Mouse (Mus musculus): ENCODE measurements around the gene Il17re. TPM values are rescaled to one million over a fixed set of nuclear protein-coding genes. Genes with fewer than 3 reads are reported as not detected.
A peak's percentile ranks its signal among the peaks of the same experiment; 100 is the strongest.

The Il17re gene
- total and polyA plus RNA-seq, 3 experiments = 0.55 to 1.9 (median 1.1) TPM

- Histone ChIP-seq H3K4me3 (no peak overlapping the region), H3K27me3 (ENCODE audit: control insufficient read depth, insufficient read depth, low read length) (no peaks in the 10 kb centered on the region), H3K27ac (no peak overlapping the region), H3K36me3 (ENCODE audit: control insufficient read depth, insufficient read depth, low read length) (no peaks in the 10 kb centered on the region), H3K9ac (ENCODE audit: low read depth, low read length) (no peak overlapping the region), H3K79me2 (replicated peaks; ENCODE audit: control insufficient read depth, insufficient read depth, low read length) (no peaks in the 10 kb centered on the region), H3K4me1 (ENCODE audit: control insufficient read depth, insufficient read depth, low read length) (peaks cover 2% of the 10 kb centered on the region)
- TF ChIP-seq EP300 (IDR thresholded peaks at IDR 0.05; ENCODE audit: insufficient read depth, low read depth, low read length) (no peak), CTCF (IDR thresholded peaks at IDR 0.05) (no peak), POLR2A (IDR thresholded peaks at IDR 0.05; ENCODE audit: insufficient read depth, low read depth, low read length) (no peak)
- 53% methylated on average over 12 of the region's 12 CpGs for WGBS
- intact Hi-C loops (cut with DNase I) = no loop called here
- no peak for DNase-seq
These were observed 19.4 kb upstream of the Il17re start for GRCm38 (mm10) chr6:113438721-113439430.

DNA sequence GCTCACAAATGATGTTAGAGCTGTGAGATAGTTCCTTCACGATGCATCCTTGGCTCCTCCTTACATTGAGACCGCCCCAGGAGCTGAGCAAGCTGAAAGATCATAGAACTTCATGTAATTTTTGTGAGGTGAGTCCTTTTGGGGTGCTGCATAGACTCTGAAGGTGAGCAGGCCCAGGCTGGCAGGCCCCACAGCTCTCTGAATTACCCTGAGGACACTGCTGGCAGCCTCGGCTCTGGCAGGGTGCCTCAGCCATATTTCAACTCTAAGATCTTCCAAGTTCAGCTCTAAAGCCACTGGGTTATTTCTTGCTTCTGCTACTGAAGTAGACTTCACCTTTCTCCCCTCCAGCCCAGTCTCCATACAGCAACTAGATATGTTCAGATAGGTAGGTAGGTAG, 17.6 kb upstream of the Il17re start:
- Histone ChIP-seq H3K4me1 (ENCODE audit: control insufficient read depth, insufficient read depth, low read length) (peaks cover 2% of the 10 kb centered on the region), H3K4me3 (no peak overlapping the region), H3K9ac (ENCODE audit: low read depth, low read length) (no peak overlapping the region), H3K27me3 (ENCODE audit: control insufficient read depth, insufficient read depth, low read length) (no peaks in the 10 kb centered on the region), H3K36me3 (ENCODE audit: control insufficient read depth, insufficient read depth, low read length) (no peaks in the 10 kb centered on the region), H3K79me2 (replicated peaks; ENCODE audit: control insufficient read depth, insufficient read depth, low read length) (no peaks in the 10 kb centered on the region; the same call in 1 of the 2 replicates), H3K27ac (no peak overlapping the region)
- intact Hi-C loops (cut with DNase I) = loop anchor here (5.0 kb wide), 1 partner anchor 42 kb away; the partner anchor contains the start of gene Creld1
- no peak for DNase-seq
- 81% methylated on average over 3 of the region's 3 CpGs for WGBS
- TF ChIP-seq POLR2A (IDR thresholded peaks at IDR 0.05; ENCODE audit: insufficient read depth, low read depth, low read length) (no peak), EP300 (IDR thresholded peaks at IDR 0.05; ENCODE audit: insufficient read depth, low read depth, low read length) (no peak), CTCF (IDR thresholded peaks at IDR 0.05) (no peak)

GRCm38 (mm10) chr6:113441147-113441680, 17.1 kb upstream of the Il17re start:
- Histone ChIP-seq H3K27ac (no peak overlapping the region), H3K27me3 (ENCODE audit: control insufficient read depth, insufficient read depth, low read length) (no peaks in the 10 kb centered on the region), H3K4me3 (no peak overlapping the region), H3K36me3 (ENCODE audit: control insufficient read depth, insufficient read depth, low read length) (no peaks in the 10 kb centered on the region), H3K9ac (ENCODE audit: low read depth, low read length) (no peak overlapping the region), H3K79me2 (replicated peaks; ENCODE audit: control insufficient read depth, insufficient read depth, low read length) (no peaks in the 10 kb centered on the region; the same call in 1 of the 2 replicates), H3K4me1 (ENCODE audit: control insufficient read depth, insufficient read depth, low read length) (peaks cover 2% of the 10 kb centered on the region)
- TF ChIP-seq POLR2A (IDR thresholded peaks at IDR 0.05; ENCODE audit: insufficient read depth, low read depth, low read length) (no peak), EP300 (IDR thresholded peaks at IDR 0.05; ENCODE audit: insufficient read depth, low read depth, low read length) (0 out of 2 replicates have a peak, but pooled peaks have one; percentile 42), CTCF (IDR thresholded peaks at IDR 0.05) (peak; percentile 80)
- intact Hi-C loops (cut with DNase I) = loop anchor here (5.0 kb wide), 1 partner anchor 41 kb away; the partner anchor contains the start of gene Creld1
- 51% methylated on average over 7 of the region's 7 CpGs for WGBS
- peak; percentile 54 to 72 for DNase-seq

DNA sequence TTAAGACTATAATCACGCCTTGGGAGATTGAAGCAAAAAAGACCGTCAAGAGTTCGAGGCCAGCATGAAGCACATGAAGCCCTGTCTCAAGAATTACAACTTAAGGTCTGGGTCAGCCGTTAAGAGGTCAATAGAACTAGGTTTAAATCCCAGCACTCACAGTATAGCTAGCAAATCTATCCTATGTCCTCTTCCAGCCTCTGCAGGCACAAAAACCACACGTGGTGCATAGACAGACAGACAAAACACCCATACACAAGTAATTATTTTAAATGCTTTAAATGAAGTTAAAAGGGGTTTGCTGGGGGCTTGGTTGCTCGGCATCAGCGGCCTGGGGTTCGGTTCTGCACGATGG, 16.2 kb upstream of the Il17re start:
- peak overlapping the region; percentile 66 for H3K9ac ChIP-seq (ENCODE audit: low read depth, low read length)

GRCm38 (mm10) chr6:113442442-113443090, 15.7 kb upstream of the Il17re start, which contains the start of gene Jagn1:
Gene Jagn1 (plus strand): TSS chr6:113442569.
- Histone ChIP-seq H3K27me3 (ENCODE audit: control insufficient read depth, insufficient read depth, low read length) (no peaks in the 10 kb centered on the region), H3K4me1 (ENCODE audit: control insufficient read depth, insufficient read depth, low read length) (peaks cover 2% of the 10 kb centered on the region), H3K9ac (ENCODE audit: low read depth, low read length) (peak within 1 kb of the TSS; percentile 77), H3K4me3 (peak within 1 kb of the TSS; percentile 88), H3K79me2 (replicated peaks; ENCODE audit: control insufficient read depth, insufficient read depth, low read length) (no peaks in the 10 kb centered on the region; the same call in 1 of the 2 replicates), H3K27ac (peak within 1 kb of the TSS; percentile 82), H3K36me3 (ENCODE audit: control insufficient read depth, insufficient read depth, low read length) (no peaks in the 10 kb centered on the region)
- intact Hi-C loops (cut with DNase I) = loop anchor here (5.0 kb wide), 1 partner anchor 40 kb away; the partner anchor contains the start of gene Creld1
- TF ChIP-seq POLR2A (IDR thresholded peaks at IDR 0.05; ENCODE audit: insufficient read depth, low read depth, low read length) (peak; percentile 79), CTCF (IDR thresholded peaks at IDR 0.05) (no peak)
- DNase-seq = peak; percentile 93 to 94
- WGBS = under 1% methylated on average over 45 of the region's 45 CpGs

More for the DNA sequence above, 16.2 kb upstream of the Il17re start:
- 37% methylated on average over 9 of the region's 9 CpGs for WGBS
- Histone ChIP-seq H3K36me3 (ENCODE audit: control insufficient read depth, insufficient read depth, low read length) (no peaks in the 10 kb centered on the region), H3K27ac (peak overlapping the region; percentile 82), H3K4me3 (peak overlapping the region; percentile 88), H3K79me2 (replicated peaks; ENCODE audit: control insufficient read depth, insufficient read depth, low read length) (no peaks in the 10 kb centered on the region; the same call in 1 of the 2 replicates), H3K4me1 (ENCODE audit: control insufficient read depth, insufficient read depth, low read length) (peaks cover 2% of the 10 kb centered on the region), H3K27me3 (ENCODE audit: control insufficient read depth, insufficient read depth, low read length) (no peaks in the 10 kb centered on the region)
- intact Hi-C loops (cut with DNase I) = loop anchor here (5.0 kb wide), 1 partner anchor 40 kb away; the partner anchor contains the start of gene Creld1
- no peak for DNase-seq
- no peak for TF ChIP-seq POLR2A (IDR thresholded peaks at IDR 0.05; ENCODE audit: insufficient read depth, low read depth, low read length)
- TF ChIP-seq CTCF (IDR thresholded peaks at IDR 0.05) = no peak
- TF ChIP-seq EP300 (IDR thresholded peaks at IDR 0.05; ENCODE audit: insufficient read depth, low read depth, low read length) = no peak

Data from heart, adult 2 months (tissue).